ENCODE assay signal across 1 mouse cellular context in the genomic region with DNA sequence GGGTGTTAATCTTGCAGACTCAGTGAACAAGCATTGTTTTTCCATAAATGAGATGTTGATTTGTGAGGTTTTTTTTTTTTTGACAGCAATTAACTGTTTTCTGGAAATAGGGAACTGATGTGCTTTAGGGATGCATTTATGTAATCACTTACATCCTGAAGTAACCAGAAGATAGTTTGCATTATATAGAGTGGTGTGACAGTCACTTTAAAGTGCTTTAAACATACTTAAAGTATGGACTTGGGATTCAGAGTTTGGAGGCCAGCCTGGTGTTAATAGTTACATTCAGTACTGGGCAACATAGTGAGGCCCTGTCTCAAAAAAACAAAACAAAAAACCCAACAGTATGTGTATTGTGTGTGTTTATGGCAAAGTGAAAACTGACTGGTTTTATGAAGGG.
TF ChIP-seq lines count a peak whose summit lies in the region.

No protein-coding gene starts in this region.

TF ChIP-seq in MEL, 35 proteins besides CTCF, POLR2A, EP300 and RAD21 (continued from another document):
- 0 out of 2 replicates have a peak, but pooled peaks have one; percentile 29 for TF ChIP-seq HCFC1 (IDR thresholded peaks at IDR 0.05; ENCODE audit: low read depth, low read length)
- no peak for TF ChIP-seq KAT2A (conservative IDR thresholded peaks at IDR 0.05; ENCODE audit: low read depth, low read length)
- no peak for TF ChIP-seq MAFK (IDR thresholded peaks at IDR 0.05; ENCODE audit: borderline replicate concordance, low read depth, low read length)
- TF ChIP-seq CHD2 (IDR thresholded peaks at IDR 0.05; ENCODE audit: low read length), result no peak
- no peak for TF ChIP-seq POLR2AphosphoS2 (IDR thresholded peaks at IDR 0.05; ENCODE audit: low read length)
- TF ChIP-seq ETS1 (IDR thresholded peaks at IDR 0.05; ENCODE audit: low read depth, low read length), result no peak
- no peak for TF ChIP-seq USF2 (IDR thresholded peaks at IDR 0.05; ENCODE audit: borderline replicate concordance in 1 of 2, insufficient read depth in 1 of 2, low read depth in 1 of 2, low read length in 2 of 2)
- 0 out of 2 replicates have a peak, but pooled peaks have one; percentile 20 for TF ChIP-seq MAX (IDR thresholded peaks at IDR 0.05; ENCODE audit: low read length)
- no peak for TF ChIP-seq UBTF (IDR thresholded peaks at IDR 0.05; ENCODE audit: borderline replicate concordance, insufficient read depth, low read depth, low read length)
- no peak for TF ChIP-seq MAZ (IDR thresholded peaks at IDR 0.05; ENCODE audit: low read depth, low read length)
- TF ChIP-seq E2F4 (IDR thresholded peaks at IDR 0.05; ENCODE audit: borderline replicate concordance, low read depth, low read length), result no peak
- no peak for TF ChIP-seq TAL1 (IDR thresholded peaks at IDR 0.05; ENCODE audit: low read length)
- TF ChIP-seq BHLHE40 (IDR thresholded peaks at IDR 0.05; ENCODE audit: borderline replicate concordance, low read depth, low read length), result no peak
- no peak for TF ChIP-seq NELFE (IDR thresholded peaks at IDR 0.05; ENCODE audit: low read depth, low read length)
- no peak for TF ChIP-seq NRF1 (IDR thresholded peaks at IDR 0.05; ENCODE audit: insufficient read depth, low read depth, low read length, poor library complexity, severe bottlenecking)
- TF ChIP-seq ELF1 (IDR thresholded peaks at IDR 0.05; ENCODE audit: low read depth, low read length), result no peak
- TF ChIP-seq RCOR1 (IDR thresholded peaks at IDR 0.05; ENCODE audit: low read depth, low read length), result no peak
- 0 out of 2 replicates have a peak, but pooled peaks have one; percentile 20 for TF ChIP-seq ZNF384 (IDR thresholded peaks at IDR 0.05; ENCODE audit: low read depth, low read length)
- TF ChIP-seq MEF2A (IDR thresholded peaks at IDR 0.05; ENCODE audit: extremely low read depth, insufficient replicate concordance, low read depth, low read length, poor library complexity, severe bottlenecking), result no peak
- TF ChIP-seq JUND (IDR thresholded peaks at IDR 0.05; ENCODE audit: low read depth, low read length), result no peak
- TF ChIP-seq ZMIZ1 (IDR thresholded peaks at IDR 0.05; ENCODE audit: low read depth, low read length), result no peak
- TF ChIP-seq GABPA (IDR thresholded peaks at IDR 0.05; ENCODE audit: low read depth, low read length), result no peak
- TF ChIP-seq GATA1 (IDR thresholded peaks at IDR 0.05; ENCODE audit: low read depth, low read length), result no peak
